Mouse (Mus musculus) leukemia stem cell, adult 10-12 weeks (primary cell): ENCODE results near the gene Tmem205. TPM values are rescaled to one million over a fixed set of nuclear protein-coding genes. Genes with fewer than 3 reads are reported as not detected.

Experiments
- polyA plus RNA-seq: library from polyadenylated mRNA; stranded (reverse); fragments of >175 nt; gene quantifications from 2 replicates; pipeline ENCODE4 v1.2.3, GENCODE M21; 2012; ENCODE audit warnings: low replicate concordance

Gene Tmem205
- 7.7 and 9.7 TPM in 2 replicates for polyA plus RNA-seq

GRCm38 (mm10) chr9:21927208-21927753, at the start of gene Tmem205, which contains the start of gene Ccdc159:
TSS of gene Tmem205 (minus strand) at chr9:21927556.
TSS of gene Ccdc159 (plus strand) at chr9:21927471.

GRCm38 (mm10) chr9:21963417-21963816, 36.1 kb upstream of the Tmem205 start, which contains the start of gene Epor:
TSS of gene Epor (minus strand) at chr9:21963506.

GRCm38 (mm10) chr9:21955570-21956281, 28.4 kb upstream of the Tmem205 start, which contains the start of gene Swsap1:
TSS of gene Swsap1 (plus strand) at chr9:21955755.

GRCm38 (mm10) chr9:21936692-21937570, 9.6 kb upstream of the Tmem205 start, which contains the start of gene Plppr2:
TSS of gene Plppr2 (plus strand) at chr9:21937033.

GRCm38 (mm10) chr9:21918035-21918592, 9.2 kb downstream of the Tmem205 start, which contains the start of gene Rab3d:
TSS of gene Rab3d (minus strand) at chr9:21918192.

Other genes starting within 250 kb of the Tmem205 start
- gene Ldlr, start 204.1 kb downstream of the Tmem205 start, polyA plus RNA-seq: 5.5 and 9.9 TPM in 2 replicates
- 66.2 and 67.6 TPM in 2 replicates for gene Spc24, start 167.3 kb downstream of the Tmem205 start, polyA plus RNA-seq
- gene Kank2, start 128.8 kb downstream of the Tmem205 start, polyA plus RNA-seq: 0.86 and 1.6 TPM in 2 replicates
- not detected in 2 replicates for gene Angptl8, start 92.0 kb downstream of the Tmem205 start, polyA plus RNA-seq
- gene Dock6, start 74.9 kb downstream of the Tmem205 start, polyA plus RNA-seq: 4.1 and 4.6 TPM in 2 replicates
- 2.8 and 3.1 TPM in 2 replicates for gene Rab3d, start 9.4 kb downstream of the Tmem205 start, polyA plus RNA-seq
- 0.15 and 0.30 TPM in 2 replicates for gene Ccdc159, start 85 bp downstream of the Tmem205 start, polyA plus RNA-seq
- 2.7 and 3.5 TPM in 2 replicates for gene Plppr2, start 9.5 kb upstream of the Tmem205 start, polyA plus RNA-seq
- 5.8 and 8.2 TPM in 2 replicates for gene Swsap1, start 28.2 kb upstream of the Tmem205 start, polyA plus RNA-seq
- gene Epor, start 36.0 kb upstream of the Tmem205 start, polyA plus RNA-seq: 411 and 740 TPM in 2 replicates
- 3.8 and 4.2 TPM in 2 replicates for gene Rgl3, start 61.9 kb upstream of the Tmem205 start, polyA plus RNA-seq
- gene Ccdc151, start 75.1 kb upstream of the Tmem205 start, polyA plus RNA-seq: not detected in 2 replicates
- gene Prkcsh, start 75.2 kb upstream of the Tmem205 start, polyA plus RNA-seq: 89.7 and 142 TPM in 2 replicates
- 0.05 TPM in 1 of 2 replicates, not detected in the other for gene Elavl3, start 124.5 kb upstream of the Tmem205 start, polyA plus RNA-seq
- gene Gm49318, start 143.7 kb upstream of the Tmem205 start, polyA plus RNA-seq: not detected in 2 replicates
- gene Zfp653, start 143.8 kb upstream of the Tmem205 start, polyA plus RNA-seq: 19.9 and 36.2 TPM in 2 replicates
- gene Ecsit, start 157.9 kb upstream of the Tmem205 start, polyA plus RNA-seq: 15.6 and 32.9 TPM in 2 replicates
- not detected in 2 replicates for gene Cnn1, start 171.7 kb upstream of the Tmem205 start, polyA plus RNA-seq
- gene Elof1, start 189.6 kb upstream of the Tmem205 start, polyA plus RNA-seq: 20.8 and 209 TPM in 2 replicates
- gene Acp5, start 208.2 kb upstream of the Tmem205 start, polyA plus RNA-seq: 101 and 225 TPM in 2 replicates
- gene Pigyl, start 229.3 kb upstream of the Tmem205 start, polyA plus RNA-seq: 38.8 and 41.8 TPM in 2 replicates